Mouse (Mus musculus) heart, adult 2 months (tissue): ENCODE measurements around the gene Zcchc24.

Source experiments
- CTCF ChIP-seq: fragments of 200-600 bp; IDR thresholded peaks from 2 replicates; pipeline ENCODE4 v1.8.1; 2022; ENCODE audit warnings: antibody characterized with exemption, mild to moderate bottlenecking, moderate library complexity
- EP300 ChIP-seq: fragments of 200-500 bp; IDR thresholded peaks from 2 replicates; pipeline ENCODE4 v1.6.1; 2011; ENCODE audit warnings: low read depth, low read length, control low read depth; ENCODE audit not compliant: insufficient read depth
- POLR2A ChIP-seq: fragments of 200-500 bp; IDR thresholded peaks from 2 replicates; pipeline ENCODE4 v1.6.1; 2011; ENCODE audit warnings: mild to moderate bottlenecking, low read depth, low read length, control low read depth; ENCODE audit not compliant: insufficient read depth

- no peak for TF ChIP-seq CTCF
- no peak for TF ChIP-seq POLR2A
- TF ChIP-seq EP300: no peak
Measured at GRCm38 (mm10) chr14:25790768-25791302, 22.0 kb upstream of the Zcchc24 start.
